Mouse (Mus musculus): ENCODE measurements around the gene Vil1.

Gene Vil1

GRCm38 (mm10) chr1:74415143-74415542 lies 6.0 kb downstream of the Vil1 start:
- DNase-seq: peak; percentile 66 to 77

- DNase-seq: peak; percentile 38 to 53
Measured at GRCm38 (mm10) chr1:74418747-74419439, 9.7 kb downstream of the Vil1 start.

GRCm38 (mm10) chr1:74419440-74419794 lies 10.2 kb downstream of the Vil1 start:
- DNase-seq: no peak

GRCm38 (mm10) chr1:74423147-74423546 lies 14.0 kb downstream of the Vil1 start:
- DNase-seq: no peak

DNA sequence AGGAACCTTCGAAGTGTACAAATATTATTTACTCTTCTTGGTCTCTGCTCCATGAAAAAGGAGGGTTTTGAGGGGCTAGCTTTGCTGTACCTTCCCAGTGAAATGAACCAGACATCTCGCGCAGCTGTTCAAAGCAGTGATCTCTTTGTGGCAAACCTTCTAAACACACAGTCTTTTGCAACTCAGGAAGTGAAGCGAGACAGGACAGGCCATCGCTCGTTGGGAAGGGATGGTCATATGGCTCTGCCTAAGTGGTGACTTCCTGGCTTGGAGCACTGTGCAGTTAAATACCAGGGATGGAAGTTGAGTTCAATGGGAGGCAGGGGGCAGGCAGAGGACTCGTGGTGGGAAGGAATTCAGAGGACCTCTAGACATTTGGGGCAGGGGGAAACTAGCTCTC lies 16.7 kb downstream of the Vil1 start:
- DNase-seq: no peak

DNA sequence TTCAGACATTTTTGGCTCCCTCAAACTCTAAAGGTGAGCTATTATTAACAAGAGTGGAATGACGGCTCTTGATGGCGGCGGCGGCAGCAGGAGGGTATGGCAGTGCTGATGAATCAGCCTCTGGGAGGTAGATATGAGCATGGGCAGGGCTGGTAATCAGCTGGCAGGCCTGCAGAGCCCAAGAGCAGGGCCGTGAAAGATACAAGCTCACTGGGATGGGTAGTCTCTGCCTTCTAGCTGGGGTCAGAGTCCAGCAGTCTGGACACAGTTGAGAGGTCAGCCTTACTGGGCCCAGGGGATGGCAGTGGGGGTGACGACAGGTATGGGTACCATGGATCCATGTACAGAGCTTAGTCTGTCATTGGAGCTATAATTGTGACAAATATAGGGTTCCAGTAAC lies 24.0 kb downstream of the Vil1 start:
- peak; percentile 46 to 58 for DNase-seq

- DNase-seq: peak; percentile 18 to 36
Measured at GRCm38 (mm10) chr1:74434596-74434995, 25.4 kb downstream of the Vil1 start.

- DNase-seq: no peak
Measured at GRCm38 (mm10) chr1:74435563-74435962, 26.4 kb downstream of the Vil1 start.

DNA sequence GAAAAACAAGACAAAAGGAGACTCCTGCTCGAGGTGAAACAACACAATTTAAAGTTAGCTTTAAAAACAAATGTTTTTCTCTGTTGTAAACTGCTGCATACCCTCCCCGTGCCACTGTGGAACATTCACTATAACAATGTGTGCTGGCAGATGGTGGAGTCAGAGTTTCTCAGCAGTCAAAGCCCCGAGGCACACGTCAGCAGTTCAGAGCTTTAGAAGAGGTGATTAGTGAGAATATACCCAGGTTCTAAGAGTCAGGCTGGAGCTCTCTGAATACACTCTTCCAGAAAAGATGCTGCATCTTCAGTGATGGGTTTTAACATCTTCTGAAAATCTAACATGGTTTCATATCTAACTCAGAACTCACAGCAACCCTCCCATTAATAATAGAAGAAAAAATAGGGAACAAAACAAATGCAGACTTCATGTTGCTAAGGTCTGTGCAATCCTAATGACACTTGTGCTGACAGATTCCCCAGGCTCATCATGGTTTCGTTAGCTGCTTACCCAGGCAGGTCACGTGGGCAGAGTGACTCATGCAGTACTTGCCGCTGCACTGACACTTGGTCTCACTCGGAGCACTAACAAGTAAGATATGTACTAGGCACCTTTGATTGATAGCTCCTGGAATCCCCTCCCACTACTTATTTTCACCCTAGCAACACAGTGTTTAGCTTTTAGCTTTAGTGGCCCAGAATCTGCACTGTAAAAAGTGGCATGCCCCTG lies 28.7 kb downstream of the Vil1 start:
- DNase-seq: peak; percentile 14 to 22

DNA sequence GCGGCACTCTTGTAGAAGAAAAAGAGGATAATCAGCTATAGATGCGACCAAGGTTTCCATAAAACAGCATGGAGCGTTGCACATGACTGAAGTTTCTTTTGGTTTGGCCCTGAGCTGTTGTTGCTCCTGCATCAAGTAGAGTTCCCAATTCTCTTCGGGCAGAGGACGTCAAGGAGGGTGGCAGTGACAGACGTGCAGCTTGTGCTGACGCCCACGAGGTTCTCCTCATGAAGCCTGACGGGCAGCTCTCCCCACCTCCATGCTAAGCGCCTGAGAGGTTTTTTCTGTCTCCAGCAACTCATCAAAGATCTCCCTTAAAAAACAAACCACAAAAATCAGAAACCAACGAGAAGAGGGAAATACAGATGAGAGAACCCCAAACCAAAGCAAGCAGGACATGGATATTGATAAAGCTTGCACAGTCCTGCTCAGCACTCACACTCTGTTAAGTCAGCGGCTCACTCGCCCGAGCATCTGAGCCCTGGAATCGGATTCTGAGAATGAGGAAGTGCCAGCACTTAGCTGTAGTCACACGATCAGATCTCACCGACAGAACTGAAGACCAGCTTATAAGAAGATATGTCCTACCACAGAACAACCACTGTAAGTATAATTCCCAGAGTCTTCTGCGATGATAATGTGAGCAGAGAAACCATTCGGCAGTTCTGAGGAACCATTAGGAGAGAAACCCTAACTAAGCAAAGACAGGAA lies 30.1 kb downstream of the Vil1 start:
- DNase-seq: no peak

DNA sequence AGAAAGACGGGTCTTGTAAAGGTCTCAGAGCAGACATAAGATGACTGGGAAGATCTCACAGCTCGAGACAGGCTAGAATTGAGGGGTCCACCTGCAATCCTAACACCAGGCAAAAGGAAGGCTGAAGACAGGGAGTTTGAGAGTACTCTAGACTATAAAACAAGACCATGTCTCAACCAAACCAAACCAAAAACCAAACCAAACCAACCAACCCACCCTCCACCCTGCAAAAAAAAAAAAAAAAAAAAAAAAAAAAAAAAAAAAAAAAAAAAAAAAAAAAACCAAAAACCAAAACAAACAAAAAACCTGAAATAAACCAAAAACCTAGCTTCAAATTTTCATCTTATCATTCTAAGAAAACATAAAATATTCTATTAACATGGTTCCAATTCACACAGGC lies 35.4 kb downstream of the Vil1 start:
- DNase-seq: no peak

GRCm38 (mm10) chr1:74452611-74453045 lies 43.5 kb downstream of the Vil1 start:
- DNase-seq: peak; percentile 35 to 59

DNA sequence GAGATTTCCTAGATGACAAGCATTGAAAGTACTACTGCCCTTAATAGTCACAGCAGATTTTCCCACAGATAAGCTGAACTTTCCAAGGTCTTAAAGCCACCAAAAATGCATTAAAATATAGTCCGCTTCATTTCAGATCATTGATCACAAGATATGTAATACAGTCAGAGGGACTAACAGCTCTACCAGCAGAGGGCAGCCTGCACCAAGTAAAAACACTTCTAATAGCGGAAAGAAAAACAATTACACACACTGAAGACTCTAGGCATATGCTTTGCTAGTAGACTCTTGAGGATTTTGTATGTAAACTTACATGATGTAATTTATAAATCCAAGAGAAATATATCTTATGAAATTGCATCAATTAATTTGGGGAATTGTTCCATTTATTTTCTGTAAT lies 51.1 kb downstream of the Vil1 start:
- peak; percentile 42 to 84 for DNase-seq
